8 mouse cellular contexts compared by ENCODE assay signal in the genomic region with DNA sequence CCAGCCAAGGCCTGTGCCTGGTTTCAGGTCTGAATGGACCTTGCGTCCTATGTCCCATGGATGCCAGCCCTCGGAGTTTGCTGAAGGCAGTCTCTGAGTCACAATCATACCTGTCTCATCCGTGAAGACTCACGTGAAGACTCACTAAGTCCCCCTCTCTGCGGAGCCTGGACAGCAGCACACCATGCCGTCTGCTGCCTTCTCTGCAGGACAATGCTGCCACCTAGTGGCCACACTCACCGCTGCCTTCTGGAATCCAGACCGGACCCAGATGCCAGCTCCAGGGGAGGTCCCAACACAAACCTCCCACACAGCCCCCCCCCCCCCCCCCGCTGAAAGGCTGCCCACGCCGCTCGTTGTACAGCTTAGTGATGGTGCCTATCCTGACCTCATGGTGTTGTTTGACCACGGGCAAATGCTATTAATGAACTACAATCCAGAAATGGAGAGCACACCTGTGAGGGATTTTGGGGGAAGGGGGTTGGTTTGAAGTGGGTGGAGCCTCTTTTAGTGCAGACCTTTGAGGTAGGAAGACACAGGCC. TPM values are rescaled to one million over a fixed set of nuclear protein-coding genes. Genes with fewer than 3 reads are reported as not detected.
DNase-seq lines count a peak whose midpoint lies in the region; ATAC-seq and TF ChIP-seq lines count a peak whose summit lies in the region.

No protein-coding gene starts in this region.

- no peak overlapping the region for H3K9ac ChIP-seq in embryonic facial prominence, embryonic 13.5 days
- H3K9ac ChIP-seq in kidney, embryonic 14.5 days (ENCODE audit: low read depth, low read length): no peak overlapping the region
- no peak overlapping the region for H3K9ac ChIP-seq in limb, embryonic 14.5 days (ENCODE audit: low read depth, low read length, severe bottlenecking)
- H3K9ac ChIP-seq in neural tube, embryonic 11.5 days (ENCODE audit: low read length): no peak overlapping the region
- no peak overlapping the region for H3K9ac ChIP-seq in stomach, postnatal 0 days (ENCODE audit: low read length)

- TF ChIP-seq CTCF in bone marrow, adult 2 months (IDR thresholded peaks at IDR 0.05; ENCODE audit: control insufficient read depth, insufficient read depth, low read length): peak; percentile 96
- TF ChIP-seq CTCF in stomach, postnatal 0 days (IDR thresholded peaks at IDR 0.05; ENCODE audit: low read depth): peak; percentile 91

- no peak for TF ChIP-seq POLR2A in bone marrow, adult 2 months (IDR thresholded peaks at IDR 0.05; ENCODE audit: borderline replicate concordance, control insufficient read depth, low read depth, low read length)
- TF ChIP-seq POLR2A in limb, embryonic 14.5 days (IDR thresholded peaks at IDR 0.05; ENCODE audit: borderline replicate concordance, extremely low read depth, insufficient read depth, insufficient read length): 0 out of 2 replicates have a peak, but pooled peaks have one; percentile 17

- H3K4me3 ChIP-seq in bone marrow, adult 2 months (replicated peaks; ENCODE audit: control insufficient read depth, low read depth, low read length): no peak overlapping the region
- no peak overlapping the region for H3K4me3 ChIP-seq in embryonic facial prominence, embryonic 13.5 days
- H3K4me3 ChIP-seq in kidney, embryonic 14.5 days (ENCODE audit: low read length): no peak overlapping the region
- H3K4me3 ChIP-seq in limb, embryonic 14.5 days (replicated peaks; ENCODE audit: low read length): no peak overlapping the region
- H3K4me3 ChIP-seq in neural tube, embryonic 11.5 days (ENCODE audit: low read depth, low read length): no peak overlapping the region
- H3K4me3 ChIP-seq in stomach, postnatal 0 days (ENCODE audit: low read depth, low read length): no peak overlapping the region

- 0 out of 2 replicates have a peak, but pooled peaks have one; percentile 32 for ATAC-seq in embryonic facial prominence, embryonic 13.5 days (ENCODE audit: insufficient number of reproducible peaks, insufficient read depth, low FRiP score, low TSS enrichment, low read depth)
- peak; percentile 43; the same call in 1 of the 2 replicates for ATAC-seq in kidney, embryonic 14.5 days (ENCODE audit: low FRiP score, low TSS enrichment)
- 0 out of 2 replicates have a peak, but pooled peaks have one; percentile 74 for ATAC-seq in limb, embryonic 14.5 days (ENCODE audit: low FRiP score, low read depth)
- ATAC-seq in neural tube, embryonic 11.5 days (ENCODE audit: insufficient read depth, low FRiP score, low TSS enrichment): no peak; the same call in 1 of the 2 replicates
- ATAC-seq in stomach, postnatal 0 days (ENCODE audit: low FRiP score, low TSS enrichment): peak; percentile 50; the same call in 1 of the 2 replicates

- peak overlapping the region; percentile 34; the same call in 1 of the 2 replicates for H3K4me2 ChIP-seq in embryonic facial prominence, embryonic 13.5 days
- H3K4me2 ChIP-seq in kidney, embryonic 14.5 days (replicated peaks; ENCODE audit: low read depth, low read length): no peak overlapping the region
- no peak overlapping the region for H3K4me2 ChIP-seq in limb, embryonic 14.5 days (replicated peaks; ENCODE audit: low read depth, low read length, severe bottlenecking)
- no peak overlapping the region for H3K4me2 ChIP-seq in neural tube, embryonic 11.5 days (ENCODE audit: low read depth)
- H3K4me2 ChIP-seq in stomach, postnatal 0 days (replicated peaks; ENCODE audit: low read depth): no peak overlapping the region

- peak; percentile 73 for DNase-seq in 416B (ENCODE audit: low read depth)
- DNase-seq in heart, adult 18-20 months: peak; percentile 65 to 91
- peak; percentile 75 for DNase-seq in limb, embryonic 14.5 days (ENCODE audit: low spot score)
- peak; percentile 84 for DNase-seq in neural tube, embryonic 11.5 days (ENCODE audit: low spot score)
- DNase-seq in stomach, postnatal 0 days (ENCODE audit: low spot score): peak; percentile 87

- H3K36me3 ChIP-seq in embryonic facial prominence, embryonic 13.5 days: no peaks in the 10 kb centered on the region
- no peaks in the 10 kb centered on the region for H3K36me3 ChIP-seq in kidney, embryonic 14.5 days (ENCODE audit: control insufficient read depth, insufficient read depth, low read length)
- H3K36me3 ChIP-seq in limb, embryonic 14.5 days (ENCODE audit: control insufficient read depth, insufficient read depth, low read length): no peaks in the 10 kb centered on the region
- no peaks in the 10 kb centered on the region for H3K36me3 ChIP-seq in neural tube, embryonic 11.5 days (ENCODE audit: control insufficient read depth, insufficient read depth, low read length)
- H3K36me3 ChIP-seq in stomach, postnatal 0 days (ENCODE audit: control insufficient read depth, insufficient read depth, low read length): no peaks in the 10 kb centered on the region

- H3K4me1 ChIP-seq in bone marrow, adult 2 months (ENCODE audit: control insufficient read depth, insufficient read depth, low read length): no peaks in the 10 kb centered on the region
- H3K4me1 ChIP-seq in embryonic facial prominence, embryonic 13.5 days: 0 out of 2 replicates have a peak, but pooled peaks cover 3% of the 10 kb centered on the region
- no peaks in the 10 kb centered on the region for H3K4me1 ChIP-seq in kidney, embryonic 14.5 days (ENCODE audit: control insufficient read depth, insufficient read depth, low read length)
- H3K4me1 ChIP-seq in limb, embryonic 14.5 days (ENCODE audit: control insufficient read depth, insufficient read depth, low read length): no peaks in the 10 kb centered on the region
- H3K4me1 ChIP-seq in neural tube, embryonic 11.5 days (ENCODE audit: control insufficient read depth, insufficient read depth, low read length): no peaks in the 10 kb centered on the region
- H3K4me1 ChIP-seq in stomach, postnatal 0 days (replicated peaks; ENCODE audit: control insufficient read depth, insufficient read depth): no peaks in the 10 kb centered on the region

- no peak overlapping the region for H3K27ac ChIP-seq in bone marrow, adult 2 months (ENCODE audit: control insufficient read depth, insufficient read depth, low read depth, low read length, poor library complexity)
- no peak overlapping the region for H3K27ac ChIP-seq in embryonic facial prominence, embryonic 13.5 days
- no peak overlapping the region for H3K27ac ChIP-seq in kidney, embryonic 14.5 days (ENCODE audit: low read depth, low read length)
- no peak overlapping the region for H3K27ac ChIP-seq in limb, embryonic 14.5 days (replicated peaks; ENCODE audit: low read depth, low read length)
- no peak overlapping the region for H3K27ac ChIP-seq in neural tube, embryonic 11.5 days (ENCODE audit: low read depth, low read length)
- H3K27ac ChIP-seq in stomach, postnatal 0 days (replicated peaks): no peak overlapping the region

- H3K9me3 ChIP-seq in embryonic facial prominence, embryonic 13.5 days: peaks cover 8% of the 10 kb centered on the region; the same call in 1 of the 2 replicates
- H3K9me3 ChIP-seq in kidney, embryonic 14.5 days (ENCODE audit: control insufficient read depth, low read length): no peaks in the 10 kb centered on the region
- no peaks in the 10 kb centered on the region for H3K9me3 ChIP-seq in limb, embryonic 14.5 days (ENCODE audit: control insufficient read depth, low read length)
- no peaks in the 10 kb centered on the region for H3K9me3 ChIP-seq in neural tube, embryonic 11.5 days (ENCODE audit: control insufficient read depth, low read length)
- H3K9me3 ChIP-seq in stomach, postnatal 0 days (ENCODE audit: control insufficient read depth, low read length): no peaks in the 10 kb centered on the region

- 5% methylated on average over 13 of the region's 13 CpGs for WGBS in bone marrow, adult 2 months
- WGBS in embryonic facial prominence, embryonic 13.5 days: 2% methylated on average over 13 of the region's 13 CpGs
- 2% methylated on average over 13 of the region's 13 CpGs for WGBS in kidney, embryonic 14.5 days
- WGBS in limb, embryonic 14.5 days: 2% methylated on average over 12 of the region's 13 CpGs
- WGBS in neural tube, embryonic 11.5 days: 3% methylated on average over 13 of the region's 13 CpGs
- 3% methylated on average over 13 of the region's 13 CpGs for WGBS in stomach, postnatal 0 days

- H3K27me3 ChIP-seq in embryonic facial prominence, embryonic 13.5 days: peaks cover 36% of the 10 kb centered on the region
- H3K27me3 ChIP-seq in kidney, embryonic 14.5 days (ENCODE audit: control insufficient read depth, insufficient read depth, low read length): peaks cover 28% of the 10 kb centered on the region
- peaks cover 12% of the 10 kb centered on the region for H3K27me3 ChIP-seq in limb, embryonic 14.5 days (ENCODE audit: control insufficient read depth, insufficient read depth, low read length)
- peaks cover 12% of the 10 kb centered on the region for H3K27me3 ChIP-seq in neural tube, embryonic 11.5 days (ENCODE audit: control insufficient read depth, insufficient read depth, low read length)
- no peaks in the 10 kb centered on the region for H3K27me3 ChIP-seq in stomach, postnatal 0 days (ENCODE audit: control insufficient read depth, insufficient read depth, low read length)

- no peak for TF ChIP-seq EP300 in stomach, postnatal 0 days (optimal IDR thresholded peaks at IDR 0.05)

RNA-seq across cellular contexts. Expression of gene Pax7, which starts 25.4 kb away (rescaled TPM):
- 0.16 TPM in 1 of 2 replicates, not detected in the other for polyA plus RNA-seq in bone marrow, adult 2 months (2011; ENCODE audit: insufficient read depth, insufficient read length, low replicate concordance, missing spikeins)
- polyA plus RNA-seq in embryonic facial prominence, embryonic 13.5 days (2015; fragmentation: Nextera tagmentation; extraction: Ambion mirVana): 2.5 and 3.5 TPM in 2 replicates
- total RNA-seq in heart, adult 18-20 months (2021): not detected
- polyA plus RNA-seq in kidney, embryonic 14.5 days (2014; fragmentation: Nextera tagmentation; extraction: Ambion mirVana): not detected in 2 replicates
- 4.7 and 7.0 TPM in 2 replicates for polyA plus RNA-seq in limb, embryonic 14.5 days (2012; rRNA removed)
- 1.0 and 1.9 TPM in 2 replicates for polyA plus RNA-seq in limb, embryonic 14.5 days (2014; fragmentation: Nextera tagmentation; extraction: Ambion mirVana)
- 3.4 and 3.8 TPM in 2 replicates for polyA plus RNA-seq in neural tube, embryonic 11.5 days (2014; fragmentation: Nextera tagmentation; extraction: Ambion mirVana)
- polyA plus RNA-seq in stomach, postnatal 0 days (2015; fragmentation: Nextera tagmentation; extraction: Ambion mirVana): 0.02 TPM in 1 of 2 replicates, not detected in the other
